Mouse (Mus musculus) lung, adult 18-20 months (tissue): ENCODE data around the gene Bnc2.

ENCODE experiments used
- DNase-seq, 2 experiments: peaks; one replicate each; pipeline ENCODE4 v3.0.0; 2022; ENCODE audit warnings: mixed read lengths in 2 of 2

The Bnc2 gene

DNA sequence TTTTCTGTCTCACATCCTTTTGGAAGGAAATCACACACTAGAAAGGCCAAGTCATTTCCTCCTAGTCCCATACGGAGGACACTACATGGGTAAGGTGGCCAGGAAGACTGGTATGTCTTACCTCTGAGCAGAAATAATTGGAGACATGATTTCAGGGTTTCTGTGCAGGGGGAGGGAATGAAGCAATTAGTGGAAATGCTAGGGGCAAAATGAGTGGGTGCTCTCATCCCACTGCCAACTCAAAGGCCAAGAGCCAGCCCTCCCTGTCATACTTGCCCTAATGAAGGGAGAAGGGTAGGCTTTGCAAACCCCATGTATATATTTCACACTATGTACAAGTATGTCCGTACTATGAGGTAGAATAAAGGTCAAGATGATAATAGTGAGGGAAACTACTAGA lies 263.6 kb downstream of the Bnc2 start:
- DNase-seq, result no peak

DNA sequence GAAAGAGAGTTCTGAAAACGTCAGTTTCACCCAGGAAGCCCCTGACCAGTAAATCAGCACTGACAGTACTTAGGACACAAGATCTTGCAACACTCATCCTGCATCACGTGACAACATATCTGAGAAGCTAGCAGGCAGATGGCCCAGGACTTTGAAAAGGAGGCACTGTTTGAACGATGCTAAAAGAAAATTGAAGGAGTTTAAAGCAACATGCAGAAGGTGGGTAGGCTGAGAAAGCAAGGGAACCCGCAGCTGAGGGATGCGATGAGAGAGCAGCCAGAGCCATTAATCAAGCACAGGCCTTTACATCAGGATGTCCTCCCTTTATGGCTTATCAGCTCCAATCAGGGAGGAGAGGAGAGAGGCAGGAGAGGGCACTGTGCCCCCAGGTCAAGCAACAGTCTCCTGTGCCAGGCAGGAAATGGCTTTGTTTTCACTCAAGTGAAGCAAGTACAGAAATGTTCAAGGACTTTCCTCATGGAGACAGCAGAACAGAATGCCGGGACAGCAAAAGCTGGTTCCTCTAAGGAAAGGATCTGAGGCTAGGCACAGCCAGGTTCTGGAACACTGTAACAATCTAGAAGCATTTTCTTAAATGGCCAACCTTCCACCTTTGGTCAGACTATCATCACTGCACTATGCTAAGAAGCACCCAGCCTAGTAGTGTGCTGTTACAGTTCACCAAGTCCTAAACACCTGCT lies 267.6 kb downstream of the Bnc2 start:
- DNase-seq, result peak; percentile 4 to 7

DNA sequence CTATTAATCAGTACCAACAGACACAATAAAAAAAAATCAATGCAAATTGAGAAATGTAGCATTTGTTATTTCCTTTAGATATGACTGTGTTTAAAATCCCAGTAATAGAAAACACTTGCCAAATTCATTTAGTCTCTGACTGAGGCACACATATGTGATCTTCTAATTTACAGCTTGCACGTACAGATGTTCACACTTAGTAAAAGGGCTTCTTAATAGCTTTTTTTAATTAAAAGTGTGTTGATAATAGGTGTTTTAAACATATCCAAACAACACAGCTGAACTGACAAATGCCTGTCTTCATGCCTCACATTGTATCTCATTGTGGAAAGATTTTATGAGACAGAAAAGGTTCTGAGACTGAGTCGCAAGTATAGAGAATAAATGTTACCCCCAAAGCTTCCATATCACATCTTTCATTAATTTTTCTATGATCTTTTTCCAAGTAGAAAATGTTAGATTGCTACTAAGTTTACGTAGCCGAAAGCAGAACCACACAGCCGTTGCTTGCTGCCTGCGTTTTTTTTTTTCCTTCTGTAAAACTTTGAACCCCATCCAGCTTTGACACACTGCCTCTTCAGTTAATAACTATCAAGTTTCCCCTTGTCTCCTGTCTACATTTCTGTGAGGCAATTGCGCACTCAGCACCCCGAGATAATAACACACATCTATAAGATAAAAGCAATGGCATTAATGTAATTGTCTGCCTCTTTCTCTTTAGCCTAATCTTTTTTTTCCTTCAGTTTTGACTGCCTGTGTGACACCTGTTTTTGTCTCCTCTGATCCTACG lies 271.5 kb downstream of the Bnc2 start:
- no peak for DNase-seq

DNA sequence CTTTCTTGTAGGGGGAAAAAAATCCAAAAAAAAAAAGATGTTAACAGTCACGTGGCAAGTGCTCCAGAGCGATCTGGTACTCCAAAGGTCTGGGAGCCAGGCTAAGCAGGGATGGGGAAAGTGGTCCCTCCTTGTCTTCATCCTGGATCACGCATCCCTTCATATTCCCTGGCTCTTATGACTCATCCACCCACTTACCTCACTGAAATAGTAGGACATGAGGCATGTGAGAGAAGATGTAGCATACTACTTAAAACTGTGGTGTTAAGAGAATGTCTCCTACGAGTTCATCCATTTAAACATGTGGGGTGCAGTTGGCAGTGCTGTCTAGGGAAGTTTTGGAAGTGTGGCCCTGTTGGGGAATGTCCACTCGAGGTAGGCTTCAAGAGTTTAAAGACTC lies 286.1 kb downstream of the Bnc2 start:
- no peak for DNase-seq

DNA sequence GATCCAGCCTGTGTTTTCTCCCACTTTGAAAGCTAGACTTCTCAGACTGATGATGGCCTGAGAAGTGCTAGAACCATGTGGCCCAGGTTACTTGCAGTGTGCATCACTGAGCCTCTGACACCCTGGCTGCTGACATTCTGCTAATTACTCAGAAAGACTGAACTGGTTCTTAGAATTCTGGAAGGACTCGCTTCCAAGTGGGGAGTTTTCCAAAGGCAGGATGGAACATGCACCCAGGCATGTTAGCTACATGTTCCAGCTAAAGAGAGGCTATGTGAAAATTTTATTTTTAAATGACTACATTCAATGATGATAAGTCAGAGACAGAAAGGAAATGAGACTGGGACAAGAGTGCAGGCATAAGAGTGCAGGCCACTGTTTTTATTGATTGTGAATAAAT lies 289.9 kb downstream of the Bnc2 start:
- DNase-seq, result no peak

DNA sequence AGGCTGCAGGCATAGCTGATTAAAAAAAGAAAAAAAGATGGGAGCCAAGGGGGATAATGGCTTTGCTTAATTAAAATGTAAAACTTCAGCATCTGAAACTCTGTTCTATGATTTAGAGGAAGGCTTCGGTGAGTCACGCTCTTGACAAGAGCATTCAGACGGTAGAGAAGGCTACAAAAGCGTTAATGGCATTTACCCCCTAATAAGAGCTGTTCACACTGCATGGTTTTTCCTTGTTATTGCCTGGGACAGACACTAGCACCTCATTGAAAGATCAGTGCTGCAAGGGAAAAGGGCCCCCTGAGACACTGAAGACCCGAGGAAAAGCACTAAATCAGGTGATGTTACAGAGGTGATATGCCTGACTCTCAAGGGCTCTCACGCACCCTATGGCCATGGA lies 295.8 kb downstream of the Bnc2 start:
- no peak for DNase-seq

DNA sequence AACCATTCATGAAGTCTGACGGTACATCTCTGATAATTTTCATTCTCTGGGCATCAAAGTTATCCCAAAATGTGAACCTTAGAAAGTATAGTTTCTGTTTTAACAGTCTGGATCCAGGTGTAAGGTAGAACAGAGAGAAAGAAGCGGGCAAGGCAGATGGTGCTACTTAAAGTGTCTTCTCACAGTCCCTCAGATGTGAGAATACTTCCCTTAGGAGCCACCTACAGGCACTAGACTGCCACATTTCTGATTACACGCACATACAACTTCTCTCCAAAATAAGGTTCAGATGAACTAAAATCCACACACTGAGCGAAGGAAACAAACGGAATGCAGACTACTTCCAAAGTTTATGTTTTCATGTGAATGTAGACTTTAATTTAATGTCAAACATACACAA lies 297.6 kb downstream of the Bnc2 start:
- DNase-seq, result no peak

DNA sequence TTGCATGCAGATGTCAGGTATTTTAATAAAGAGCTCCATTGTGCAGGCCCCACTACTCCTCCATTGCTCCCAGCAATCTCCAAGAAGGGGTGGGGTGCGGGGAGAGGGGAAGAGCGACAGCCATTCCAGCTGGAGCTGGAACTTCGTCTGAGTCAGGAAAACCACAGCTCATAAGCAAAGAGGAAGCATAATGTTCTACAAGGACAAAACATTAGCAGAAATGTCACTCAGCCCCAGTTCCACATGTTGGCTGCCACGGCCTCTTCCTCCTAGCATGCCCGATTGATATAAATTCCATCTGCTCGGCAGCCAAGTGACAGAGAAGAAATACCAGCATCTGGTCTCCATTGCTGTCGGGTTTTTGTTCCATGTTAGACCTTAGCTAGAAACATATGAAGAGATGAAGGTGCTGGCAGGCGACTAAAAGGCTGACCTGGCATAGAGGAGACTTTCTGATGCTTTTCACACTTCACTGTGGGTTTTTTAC lies 312.7 kb downstream of the Bnc2 start:
- DNase-seq, result peak; percentile 4 to 10

DNA sequence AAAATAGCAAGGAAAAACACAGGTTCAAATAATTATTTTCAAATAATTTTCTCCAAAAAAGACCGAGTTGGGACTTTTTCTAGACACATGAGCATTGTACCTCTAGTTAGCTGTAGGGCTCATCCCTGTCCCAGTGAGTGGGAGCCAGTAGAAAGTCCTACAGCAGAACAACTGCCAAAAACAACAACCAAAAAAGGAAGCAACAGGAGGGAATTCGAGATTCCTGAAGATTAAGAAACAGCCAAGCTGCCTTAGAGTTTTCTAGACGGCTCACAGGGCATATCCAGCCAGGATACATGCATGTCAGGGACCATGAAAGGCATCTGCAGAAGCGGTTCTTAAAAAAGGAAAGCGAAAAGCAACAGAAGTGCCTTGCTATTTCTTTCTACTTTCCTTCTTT lies 313.9 kb downstream of the Bnc2 start:
- DNase-seq, result no peak

DNA sequence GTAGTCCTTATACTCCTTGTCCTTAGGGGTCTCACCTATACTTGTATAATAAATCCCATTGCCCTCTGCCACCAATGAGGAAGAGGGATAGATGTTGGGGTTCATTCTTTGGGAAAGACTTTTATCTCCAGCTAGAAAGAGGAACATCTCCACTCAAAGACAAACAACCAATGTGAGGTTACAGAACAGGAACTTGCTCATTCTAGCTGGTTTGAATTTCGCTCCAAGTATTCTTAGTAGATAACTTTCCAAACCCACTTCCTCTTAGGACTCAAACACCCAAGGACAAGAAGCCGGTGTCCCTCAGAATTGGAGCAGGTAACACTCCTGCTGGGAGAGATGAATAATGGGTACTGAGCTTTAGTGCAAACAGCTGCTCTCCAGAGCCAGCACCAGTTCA lies 315.1 kb downstream of the Bnc2 start:
- DNase-seq, result no peak

DNA sequence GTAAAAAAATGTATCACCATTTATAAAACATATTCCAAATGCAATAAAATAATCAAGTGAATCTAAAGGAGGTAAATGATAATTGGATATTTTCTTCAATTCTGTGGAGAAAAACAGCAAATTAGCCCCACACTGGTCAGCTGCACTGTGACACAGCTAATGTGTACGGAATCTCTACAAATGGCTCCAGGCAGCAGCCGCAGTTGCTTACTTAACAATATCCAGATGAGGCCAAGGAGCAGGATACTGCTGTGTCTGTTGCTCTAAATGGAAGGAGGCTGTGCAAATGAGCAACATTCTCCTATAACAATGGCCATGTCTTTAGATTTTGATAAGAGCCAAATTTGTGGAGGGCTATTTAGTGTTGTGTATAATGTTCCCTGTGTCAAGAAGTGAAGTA lies 316.9 kb downstream of the Bnc2 start:
- DNase-seq, result no peak

DNA sequence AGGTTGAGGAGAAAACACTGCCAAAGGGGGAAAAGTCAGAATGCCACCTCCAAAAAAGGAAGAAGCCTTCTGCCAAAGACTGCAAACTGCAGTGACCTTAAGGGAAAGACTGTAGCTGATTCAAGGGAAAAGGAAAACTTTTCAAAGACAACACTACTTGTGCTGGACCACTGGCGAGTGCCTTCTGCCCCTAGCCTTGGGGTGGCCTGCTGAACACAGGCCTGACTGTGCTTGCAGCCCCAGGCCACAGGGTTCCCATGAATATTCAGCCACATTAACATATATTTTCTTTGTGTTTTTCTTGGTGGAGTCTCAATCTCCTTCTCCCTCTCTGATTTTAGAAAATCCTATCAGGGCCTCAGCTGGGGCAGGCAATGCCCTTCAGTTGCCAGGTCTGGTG lies 317.7 kb downstream of the Bnc2 start:
- no peak for DNase-seq

DNA sequence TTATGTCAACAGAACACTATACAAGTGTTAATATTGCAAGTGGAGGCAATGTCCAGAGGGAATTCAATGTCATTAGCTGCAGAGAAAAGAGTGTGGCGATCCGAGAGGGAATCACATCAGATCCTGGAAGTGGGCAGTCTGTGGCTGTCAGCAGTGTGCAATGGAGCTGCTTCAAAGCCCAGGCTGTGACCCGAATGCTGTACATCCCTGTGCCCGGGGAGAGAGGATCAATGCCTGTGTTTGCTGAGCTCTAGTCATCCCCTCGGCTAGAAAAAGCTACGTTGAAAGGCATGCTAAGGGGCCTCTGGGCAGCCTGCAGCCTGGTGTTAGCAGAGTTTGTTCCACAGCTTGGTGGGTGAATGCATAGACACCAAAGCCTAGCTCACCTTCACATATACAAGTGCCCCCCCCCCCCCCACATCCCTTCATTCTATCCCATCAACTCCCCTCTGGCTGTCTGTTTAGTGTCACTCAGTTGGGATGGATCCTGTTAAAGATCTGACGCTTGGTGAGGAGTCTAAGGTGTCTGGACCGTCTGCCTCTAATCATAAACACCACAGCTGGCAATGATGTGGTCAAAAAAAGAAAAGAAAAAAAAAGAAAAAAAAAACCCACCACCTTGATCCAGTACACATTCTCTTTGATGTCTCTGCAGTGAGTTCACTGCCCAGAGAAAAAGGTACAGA lies 318.5 kb downstream of the Bnc2 start:
- DNase-seq, result no peak

DNA sequence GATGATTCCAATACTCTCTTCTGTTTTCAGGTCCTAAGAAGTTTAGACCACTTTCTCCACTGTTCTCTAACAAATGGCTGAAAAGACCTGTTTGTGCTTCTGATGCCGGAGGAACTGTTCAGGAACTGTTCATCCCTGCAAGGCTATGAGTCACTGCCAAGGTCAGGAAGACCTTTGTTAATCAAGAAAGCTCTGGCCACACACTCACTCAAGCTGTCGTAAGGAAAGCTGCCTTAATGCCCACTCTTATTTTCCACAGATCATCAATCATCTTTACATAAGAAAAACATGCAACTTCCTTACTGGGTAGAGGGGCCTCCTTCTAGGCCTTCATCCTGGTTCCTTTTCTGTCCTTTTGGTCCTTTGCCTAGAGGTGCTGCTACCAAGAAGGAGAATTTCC lies 322.4 kb downstream of the Bnc2 start:
- no peak for DNase-seq

DNA sequence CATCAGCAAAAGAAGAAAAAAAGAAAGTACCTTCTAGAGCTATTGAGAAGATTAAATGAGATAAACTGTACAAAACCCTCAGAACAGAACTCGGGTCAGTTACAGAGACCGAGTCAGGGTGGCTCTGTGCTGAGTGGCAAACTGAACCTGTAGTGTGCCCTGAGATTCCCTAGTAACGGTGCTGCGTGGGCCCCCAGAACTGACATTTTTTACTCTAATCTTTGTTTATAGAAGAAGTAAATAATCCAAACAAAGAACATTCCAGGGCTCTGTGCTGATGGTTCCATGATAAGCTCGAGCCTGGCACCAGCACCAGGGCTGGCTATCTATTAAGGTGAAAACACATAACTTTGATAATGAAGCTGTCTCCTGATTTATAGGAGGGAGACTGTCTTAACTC lies 325.5 kb downstream of the Bnc2 start:
- peak in 1 of 2 experiments; percentile 3 for DNase-seq

DNA sequence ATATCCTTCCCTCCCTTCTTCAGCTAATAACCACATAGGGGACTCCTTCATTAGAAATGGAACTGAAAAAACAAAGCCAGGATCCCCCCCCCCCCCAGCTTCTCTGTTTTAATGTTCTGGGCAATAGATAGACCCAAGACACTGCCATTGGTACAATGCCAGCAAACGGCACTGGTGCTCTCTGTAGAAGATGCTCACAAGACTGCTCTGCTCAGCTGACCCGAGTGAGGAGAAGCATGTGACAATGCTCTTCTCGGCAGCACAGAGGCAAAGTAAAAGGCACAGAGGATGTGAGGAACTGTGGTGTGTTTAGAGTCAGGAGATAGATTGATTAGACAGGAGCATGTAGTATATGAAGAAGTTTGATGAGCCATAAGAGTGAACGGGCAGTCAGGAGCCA lies 335.9 kb downstream of the Bnc2 start:
- no peak for DNase-seq

DNA sequence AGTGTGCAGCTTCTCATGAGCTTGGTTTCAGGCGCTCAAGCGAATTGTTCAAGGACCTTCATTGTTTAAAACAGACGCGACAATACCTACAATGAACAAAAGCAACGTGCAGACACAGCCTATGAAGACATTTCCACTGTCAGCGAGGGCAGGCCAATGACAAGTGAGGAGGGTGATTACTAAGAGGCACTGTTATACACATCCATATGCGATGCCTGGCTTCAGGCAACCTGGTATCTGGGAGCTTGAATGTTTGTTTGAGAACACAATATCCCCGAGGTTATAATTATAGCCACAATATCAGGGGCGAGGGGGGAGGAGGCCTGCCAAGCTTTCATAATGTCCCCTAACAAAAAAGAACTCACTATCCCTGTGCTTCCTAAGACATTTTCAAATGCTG lies 343.1 kb downstream of the Bnc2 start:
- DNase-seq, result no peak

DNA sequence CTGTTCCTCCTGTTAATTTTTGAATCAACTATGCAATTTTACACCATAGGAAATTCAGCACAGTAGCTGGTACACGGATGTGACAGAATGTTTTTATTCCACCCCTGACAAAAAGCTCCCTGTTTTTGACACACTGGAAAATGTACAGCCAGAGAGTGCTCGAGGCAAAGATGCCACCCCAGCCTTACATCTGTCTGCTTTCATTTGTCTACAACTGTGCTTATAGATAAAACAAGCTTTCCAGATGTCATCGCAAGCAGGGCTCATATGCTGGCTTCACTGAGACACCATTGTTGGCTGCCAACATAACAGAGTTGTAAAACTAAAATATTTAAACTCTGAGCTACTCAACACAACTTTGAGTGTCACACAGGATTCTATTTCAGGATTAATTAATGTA lies 343.6 kb downstream of the Bnc2 start:
- no peak for DNase-seq

DNA sequence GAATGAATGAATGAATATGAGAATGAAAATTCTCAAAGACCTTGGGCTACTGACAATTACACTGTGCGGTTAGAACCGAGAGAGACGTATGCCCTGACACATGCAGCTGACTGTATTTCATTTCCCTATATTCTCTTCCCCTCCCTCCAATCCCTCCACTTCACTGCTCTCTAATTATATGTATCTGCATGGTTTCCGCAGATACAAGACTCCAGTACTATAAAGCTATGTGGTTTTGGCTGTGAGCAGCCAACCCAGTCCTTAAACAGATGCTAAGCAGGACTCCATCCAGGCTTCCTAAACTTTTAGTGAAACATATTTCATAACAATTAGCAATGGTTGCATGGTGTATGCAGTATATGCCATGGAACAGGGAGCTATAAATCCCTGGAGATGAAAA lies 344.6 kb downstream of the Bnc2 start:
- no peak for DNase-seq

DNA sequence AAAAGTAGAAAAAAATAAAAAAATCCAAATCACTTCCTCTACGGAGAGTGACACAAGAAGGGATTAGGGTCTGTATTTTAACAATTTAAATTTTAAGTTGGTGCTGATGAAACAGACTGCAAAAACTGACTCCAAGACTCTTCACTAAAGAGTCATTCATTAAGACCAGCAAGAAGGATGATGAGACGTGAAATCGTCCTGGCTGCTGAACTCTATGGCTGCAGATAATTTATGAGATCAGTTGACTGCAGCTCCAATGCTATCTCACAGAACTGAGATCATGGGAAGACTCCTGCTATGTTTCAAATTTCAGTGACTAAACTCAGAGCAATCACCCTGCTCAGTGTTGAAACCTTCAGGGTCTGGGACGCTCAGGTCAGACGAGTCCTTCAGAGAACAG lies 345.4 kb downstream of the Bnc2 start:
- DNase-seq, result no peak

DNA sequence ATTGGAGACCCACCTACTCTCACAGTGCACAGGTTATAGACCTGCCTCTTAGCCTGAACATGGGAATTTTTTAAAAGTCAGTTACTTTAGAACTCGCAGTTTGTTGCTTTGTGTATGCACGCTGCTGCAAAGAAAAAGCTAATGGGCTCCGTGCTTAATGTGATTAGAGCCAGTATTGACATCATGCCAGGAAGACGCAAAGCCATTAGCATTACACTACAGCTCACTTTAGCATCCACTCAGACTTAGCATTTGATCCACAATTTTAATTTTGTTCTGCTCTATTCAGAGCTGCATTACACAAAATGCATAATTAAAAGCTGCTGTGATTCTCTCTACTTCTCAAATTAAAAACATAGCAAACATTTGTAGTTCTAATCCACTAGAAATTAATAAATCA lies 350.7 kb downstream of the Bnc2 start:
- no peak for DNase-seq

DNA sequence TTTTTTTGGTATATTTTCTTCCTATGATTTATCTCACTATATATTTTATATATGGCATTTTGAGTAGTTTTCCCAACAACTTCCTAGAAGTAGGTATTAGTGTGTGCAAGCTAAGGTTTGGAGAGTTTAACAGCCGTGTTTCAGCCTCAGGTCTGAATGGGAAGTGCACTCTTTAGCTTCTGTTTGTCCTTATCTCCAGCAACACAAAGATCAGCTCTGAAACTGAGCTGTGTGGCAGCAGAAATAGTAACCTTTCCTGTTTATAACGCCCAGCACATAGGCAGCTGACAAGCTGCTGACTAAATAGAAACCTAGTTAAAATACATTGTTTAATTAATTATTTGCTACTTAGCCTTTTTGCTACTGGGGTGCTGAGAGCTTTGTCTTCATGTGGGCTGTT lies 353.5 kb downstream of the Bnc2 start:
- no peak for DNase-seq

DNA sequence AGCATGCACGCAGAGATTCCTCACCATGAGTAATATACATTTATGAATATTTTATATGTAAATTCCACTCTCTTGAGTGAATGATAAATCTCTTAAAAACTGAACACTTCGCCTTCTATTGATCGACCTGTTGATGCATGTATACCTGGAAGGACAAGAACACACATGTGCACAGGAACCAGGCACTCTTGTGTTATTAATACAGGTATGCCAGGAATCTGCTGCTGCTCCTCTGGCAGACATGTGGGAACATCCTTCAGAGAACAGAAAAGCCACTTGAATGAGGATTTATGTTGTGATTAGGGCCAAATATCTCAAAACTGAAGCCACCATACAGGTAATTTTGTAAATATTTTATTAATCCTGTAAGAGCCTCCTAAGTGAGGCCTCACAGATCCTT lies 357.7 kb downstream of the Bnc2 start:
- DNase-seq, result no peak

DNA sequence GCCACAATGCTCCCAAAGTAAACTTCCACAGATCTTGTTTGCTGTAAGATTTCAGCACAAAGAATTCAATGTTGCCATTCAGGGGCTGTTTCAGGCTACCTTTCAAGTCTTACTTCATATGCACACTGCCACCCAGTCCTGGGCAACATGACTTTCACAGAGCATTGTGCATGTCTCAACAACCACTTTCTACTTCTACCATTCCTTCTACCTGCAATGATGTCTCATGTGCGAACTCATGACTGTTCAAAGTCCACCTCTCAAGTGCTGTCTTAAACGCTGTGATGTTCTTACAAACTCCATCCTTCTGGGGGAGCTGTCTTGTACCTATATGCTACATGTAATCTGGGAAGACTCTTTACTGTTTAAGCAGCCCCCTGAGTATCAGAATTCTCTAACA lies 363.7 kb downstream of the Bnc2 start:
- no peak for DNase-seq
